Mouse (Mus musculus): ENCODE measurements around the gene Calcrl.

DNA sequence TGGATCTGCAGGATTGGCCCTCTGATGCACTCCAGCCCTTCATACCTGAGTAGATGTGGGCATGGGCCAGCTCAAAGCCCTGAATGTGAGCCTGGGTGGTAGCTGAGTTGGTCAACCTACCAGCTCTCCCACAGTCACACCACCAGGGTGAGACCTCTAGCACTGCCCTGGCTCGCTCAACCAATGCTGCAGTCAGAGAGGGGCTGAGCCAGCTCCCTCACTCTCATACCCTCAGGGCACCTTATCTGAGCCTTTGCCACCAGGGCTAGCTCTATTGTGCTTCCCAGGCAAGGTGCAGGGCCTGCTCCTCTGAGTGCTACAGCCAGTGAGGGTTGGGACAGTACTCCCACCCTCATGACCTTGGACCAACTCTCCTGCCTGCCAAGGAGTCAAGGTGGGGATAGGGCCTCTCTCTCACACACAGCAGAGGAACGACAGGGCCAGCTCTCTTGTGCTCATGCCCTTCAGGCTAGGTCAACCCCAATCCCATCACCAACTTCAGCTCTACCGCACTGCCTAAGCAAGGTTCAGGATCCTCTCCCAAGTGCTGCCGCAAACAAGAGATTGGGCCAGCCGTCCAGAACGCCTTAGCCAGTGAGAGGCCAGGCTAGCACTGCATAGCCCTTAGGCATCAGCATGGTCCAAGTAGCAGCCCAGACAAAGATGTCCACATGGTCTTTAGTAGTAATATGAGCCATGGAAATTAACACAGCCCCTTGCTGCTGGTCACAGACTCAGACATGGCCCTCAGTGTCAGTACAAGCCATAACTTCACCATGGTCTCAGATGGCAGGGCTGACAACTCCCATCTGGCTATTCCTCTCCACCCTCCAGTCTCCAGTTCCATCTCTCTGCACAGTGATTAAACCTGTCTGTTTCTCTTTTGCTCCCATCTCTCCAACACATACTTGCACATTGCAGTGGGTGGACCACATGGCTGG, 62.2 kb downstream of the Calcrl start:
- TF ChIP-seq POLR2A (IDR thresholded peaks at IDR 0.05; ENCODE audit: borderline replicate concordance, extremely low read depth, insufficient read depth, insufficient read length, poor library complexity, severe bottlenecking) (no peak), CTCF (IDR thresholded peaks at IDR 0.05; ENCODE audit: borderline replicate concordance, extremely low read depth, insufficient read depth, insufficient read length) (no peak)
